Mouse (Mus musculus) left cerebral cortex, postnatal 4 days (tissue): Measurements from ENCODE around the gene Pcare. TPM values are rescaled to one million over a fixed set of nuclear protein-coding genes. Genes with fewer than 3 reads are reported as not detected.

Experiments
- DNase-seq: peaks from one replicate; pipeline ENCODE4 v3.0.0-alpha.2; 2022
- intact Hi-C: fragments of 180-260 bp; cut with DNase I; formaldehyde crosslinking; loops from one replicate; pipeline ENCODE4 v1.15.1; 2025
- total RNA-seq, 2 experiments: library from RNA; stranded (reverse); gene quantifications; 2 replicates each; pipeline ENCODE4 v1.2.3; 2021

Gene Pcare
- total RNA-seq, 2 experiments from 2014 or later: 0.08 to 0.12 TPM

GRCm38 (mm10) chr17:71742156-71742555 is 10.5 kb downstream of the Pcare start:
- intact Hi-C loops: no loop called here
- no peak for DNase-seq

DNA sequence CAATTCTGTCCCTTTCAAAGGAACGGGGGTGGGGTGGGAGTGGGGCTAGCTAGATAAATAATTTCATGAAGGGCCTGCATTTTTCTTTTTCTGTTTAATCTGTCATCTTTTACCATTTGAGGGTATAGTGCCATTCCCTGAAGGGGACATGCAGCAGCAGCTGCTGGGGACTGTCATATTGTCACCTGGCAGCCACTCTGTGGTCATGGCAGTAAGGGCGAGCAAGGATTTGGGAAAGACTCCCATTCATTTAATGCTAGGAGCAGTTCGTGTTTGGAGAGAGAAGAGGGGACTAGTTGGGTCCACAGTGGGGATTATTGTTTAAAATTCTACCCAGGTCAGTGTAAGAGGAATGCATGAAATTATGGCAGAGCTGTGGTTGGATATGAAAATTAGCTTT is 16.3 kb downstream of the Pcare start:
- no peak for DNase-seq
- intact Hi-C loops: no loop called here

GRCm38 (mm10) chr17:71730655-71731054 is 22.0 kb downstream of the Pcare start:
- intact Hi-C loops: no loop called here
- DNase-seq: peak; percentile 73

- DNase-seq: no peak
- intact Hi-C loops: no loop called here
These were observed 31.7 kb downstream of the Pcare start for GRCm38 (mm10) chr17:71721019-71721418.

- peak; percentile 65 for DNase-seq
- intact Hi-C loops: no loop called here
These were observed 32.3 kb downstream of the Pcare start for GRCm38 (mm10) chr17:71720434-71720833.

- intact Hi-C loops: no loop called here
- DNase-seq: no peak
These were observed 34.6 kb downstream of the Pcare start for GRCm38 (mm10) chr17:71717881-71718625.

DNA sequence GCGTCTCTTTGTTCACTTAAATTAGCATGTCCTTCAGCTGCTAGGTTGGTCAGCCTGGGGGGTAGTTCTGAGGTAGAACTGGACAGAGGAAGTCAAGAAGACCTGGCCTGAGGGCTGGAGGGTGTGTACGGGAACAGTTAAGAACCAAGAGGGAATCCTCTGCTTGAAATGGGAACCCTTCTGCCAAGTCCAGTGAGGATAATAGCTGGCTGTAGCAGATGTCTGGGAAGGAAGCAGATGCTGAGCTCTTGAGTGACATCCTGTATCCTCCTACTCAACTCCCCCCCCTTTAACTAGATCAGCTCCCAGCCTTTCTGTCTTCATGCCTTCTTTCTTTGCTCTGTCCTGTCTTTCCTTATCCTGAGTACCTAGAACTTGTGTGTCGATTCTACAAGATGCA is 37.7 kb downstream of the Pcare start:
- intact Hi-C loops: no loop called here
- DNase-seq: no peak

- intact Hi-C loops: no loop called here
- DNase-seq: peak; percentile 45
These were observed 40.4 kb downstream of the Pcare start for GRCm38 (mm10) chr17:71712279-71712678.

GRCm38 (mm10) chr17:71707715-71708114 is 45.0 kb downstream of the Pcare start:
- no peak for DNase-seq
- intact Hi-C loops: no loop called here

- intact Hi-C loops: no loop called here
These were observed 46.9 kb downstream of the Pcare start for GRCm38 (mm10) chr17:71705550-71706480.

DNA sequence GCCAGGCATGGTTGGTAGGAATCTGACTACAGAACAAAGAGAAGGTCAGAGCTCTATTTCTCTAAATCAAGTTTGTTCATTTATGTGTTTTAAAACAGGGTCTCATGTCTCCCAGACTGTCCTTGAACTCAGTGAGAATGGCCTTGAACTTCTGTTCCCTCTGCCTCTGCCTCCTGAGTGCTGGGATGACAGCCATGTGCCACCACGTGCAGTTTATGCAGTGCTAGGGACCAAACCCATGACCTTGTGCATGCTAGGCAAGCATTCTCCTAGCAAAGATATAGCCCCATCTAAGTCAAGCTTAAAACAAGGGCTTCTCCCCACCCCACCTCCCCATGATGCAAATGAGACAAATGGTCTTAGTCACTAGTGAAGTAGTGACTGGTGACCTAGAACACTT is 47.6 kb downstream of the Pcare start:
- intact Hi-C loops: no loop called here
- no peak for DNase-seq

More at GRCm38 (mm10) chr17:71705550-71706480, 46.9 kb downstream of the Pcare start:
- DNase-seq: no peak

- DNase-seq: no peak
- intact Hi-C loops: no loop called here
These were observed 54.1 kb downstream of the Pcare start for GRCm38 (mm10) chr17:71698619-71698956.

- intact Hi-C loops: no loop called here
- peak; percentile 50 for DNase-seq
These were observed 54.6 kb downstream of the Pcare start for GRCm38 (mm10) chr17:71697896-71698618.

- intact Hi-C loops: no loop called here
These were observed 56.3 kb downstream of the Pcare start for GRCm38 (mm10) chr17:71696396-71696795.

DNA sequence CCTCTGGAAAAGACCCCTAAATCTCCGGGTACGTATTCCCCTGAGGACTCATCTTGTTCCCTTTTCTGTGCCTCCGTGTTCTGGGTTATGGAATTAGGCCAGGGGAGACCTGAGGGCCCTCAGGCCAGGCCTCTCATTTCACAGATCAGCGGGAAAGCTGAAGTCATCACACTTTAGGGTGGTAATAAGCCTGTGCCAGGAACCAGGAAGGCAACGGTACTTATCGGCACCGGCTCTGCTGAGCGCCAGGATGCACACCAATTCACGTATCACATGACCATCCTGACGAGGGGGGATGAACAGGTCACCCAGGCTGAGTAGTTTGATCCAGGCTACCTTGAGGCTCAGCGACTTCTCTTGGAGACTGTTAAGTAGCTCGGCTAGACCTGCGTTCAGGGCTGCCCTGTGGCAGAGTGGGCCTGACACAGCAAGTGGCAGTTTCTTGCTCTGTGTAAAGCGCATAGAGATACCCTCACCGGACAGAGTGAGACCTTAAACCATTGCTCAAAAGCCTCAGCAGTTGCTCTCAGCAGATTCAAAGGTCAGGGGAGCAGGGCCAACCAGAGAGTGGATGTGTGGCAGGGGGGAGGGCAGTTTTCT is 56.9 kb downstream of the Pcare start:
- DNase-seq: no peak
- intact Hi-C loops: no loop called here

More at GRCm38 (mm10) chr17:71696396-71696795, 56.3 kb downstream of the Pcare start:
- DNase-seq: no peak

DNA sequence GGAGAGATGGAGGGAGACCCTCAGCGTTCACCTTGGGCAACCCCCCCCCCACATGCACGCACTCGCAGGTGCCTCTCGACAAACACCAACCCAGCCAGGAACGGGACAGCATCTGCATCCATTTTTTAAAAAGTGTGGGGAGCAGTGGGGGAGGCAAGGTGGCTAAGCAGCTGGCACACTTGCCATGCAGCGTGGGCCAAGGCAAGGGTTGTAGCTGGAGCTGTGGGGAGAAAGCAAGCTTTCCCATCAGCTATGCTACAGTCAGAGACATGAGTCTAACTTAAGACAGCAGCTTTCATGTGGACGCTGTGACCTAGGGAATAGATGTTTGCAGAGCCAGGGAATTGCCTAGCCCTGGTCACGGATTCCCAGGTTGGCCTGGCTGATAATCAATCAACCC is 57.5 kb downstream of the Pcare start:
- DNase-seq: no peak
- intact Hi-C loops: no loop called here

GRCm38 (mm10) chr17:71693780-71694179 is 58.9 kb downstream of the Pcare start:
- intact Hi-C loops: no loop called here
- no peak for DNase-seq
